Mouse (Mus musculus): ENCODE data around the gene Cyp26b1. TPM values are rescaled to one million over a fixed set of nuclear protein-coding genes. Genes with fewer than 3 reads are reported as not detected.

The Cyp26b1 gene
- polyA plus RNA-seq, 2 experiments, result 0.07 TPM; not detected in 1

- Histone ChIP-seq H3K4me3 (ENCODE audit: insufficient read depth in 1 of 2, low read depth in 2 of 2, low read length in 2 of 2) (no peak overlapping the region), H3K4me2 (ENCODE audit: low read depth) (no peak overlapping the region), H3K4me1 (replicated peaks; ENCODE audit: control insufficient read depth in 2 of 2, insufficient read depth in 2 of 2, low read length in 1 of 2) (0 out of 4 replicates have a peak, but pooled peaks cover 0 to 2% of the 10 kb centered on the region in 2 experiments), H3K27me3 (ENCODE audit: control insufficient read depth, insufficient read depth, low read length) (peaks cover 6% of the 10 kb centered on the region), H3K27ac (no peak overlapping the region), H3K36me3 (replicated peaks; ENCODE audit: control insufficient read depth, insufficient read depth, low read depth) (no peaks in the 10 kb centered on the region), H3K9ac (replicated peaks) (no peak overlapping the region), H3K9me3 (ENCODE audit: control insufficient read depth, low read length) (no peaks in the 10 kb centered on the region)
- TF ChIP-seq EP300 (IDR thresholded peaks at IDR 0.05; ENCODE audit: low read depth) (no peak), CTCF (IDR thresholded peaks at IDR 0.05; ENCODE audit: low read depth) (no peak)
- 67% methylated on average over 3 of the region's 3 CpGs for WGBS (ENCODE audit: insufficient replicate concordance)
- ATAC-seq (ENCODE audit: insufficient read depth) (no peak), DNase-seq (ENCODE audit: low read depth in 3 of 3, low spot score in 3 of 3) (no peak)
Measured at GRCm38 (mm10) chr6:84594626-84595025, 918 bp upstream of the Cyp26b1 start.

DNA sequence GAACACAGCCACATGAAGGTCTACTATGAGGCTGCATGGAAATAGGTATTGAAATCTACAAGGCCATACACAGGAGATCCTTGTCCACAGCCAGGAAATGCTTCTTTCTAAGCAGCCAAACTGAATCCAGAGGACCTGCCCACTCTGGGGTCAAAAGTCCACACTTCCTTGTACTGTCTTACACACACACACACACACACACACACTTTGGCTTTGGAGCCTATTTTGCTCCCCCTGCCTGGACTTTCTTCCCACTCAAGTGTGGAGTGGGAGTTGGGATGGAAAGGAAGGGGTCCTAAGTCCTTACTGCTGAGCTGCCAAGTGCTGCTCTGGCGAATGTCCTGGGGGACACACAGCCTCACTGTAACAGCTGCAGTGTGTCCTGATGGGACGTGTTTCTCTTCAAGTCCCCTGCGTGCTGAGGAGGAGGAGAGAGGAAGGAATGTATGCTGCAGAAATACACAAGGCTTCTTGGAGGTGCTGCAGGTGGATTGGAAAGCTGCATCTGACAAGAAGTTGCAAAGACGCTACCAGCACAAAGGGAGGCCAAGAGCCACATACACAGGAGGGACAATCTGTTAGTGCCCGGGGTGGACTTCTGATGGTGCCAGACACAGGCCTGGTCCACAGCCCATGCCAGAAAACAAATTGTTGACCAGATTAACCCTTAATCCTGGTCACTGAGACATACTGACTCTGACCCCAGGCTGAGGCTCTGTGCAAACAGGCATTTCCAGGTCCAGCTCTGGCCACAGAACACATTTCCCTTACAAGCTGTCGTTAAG is 2.6 kb downstream of the Cyp26b1 start:
- WGBS (ENCODE audit: insufficient replicate concordance), result 47% methylated on average over 6 of the region's 6 CpGs

DNA sequence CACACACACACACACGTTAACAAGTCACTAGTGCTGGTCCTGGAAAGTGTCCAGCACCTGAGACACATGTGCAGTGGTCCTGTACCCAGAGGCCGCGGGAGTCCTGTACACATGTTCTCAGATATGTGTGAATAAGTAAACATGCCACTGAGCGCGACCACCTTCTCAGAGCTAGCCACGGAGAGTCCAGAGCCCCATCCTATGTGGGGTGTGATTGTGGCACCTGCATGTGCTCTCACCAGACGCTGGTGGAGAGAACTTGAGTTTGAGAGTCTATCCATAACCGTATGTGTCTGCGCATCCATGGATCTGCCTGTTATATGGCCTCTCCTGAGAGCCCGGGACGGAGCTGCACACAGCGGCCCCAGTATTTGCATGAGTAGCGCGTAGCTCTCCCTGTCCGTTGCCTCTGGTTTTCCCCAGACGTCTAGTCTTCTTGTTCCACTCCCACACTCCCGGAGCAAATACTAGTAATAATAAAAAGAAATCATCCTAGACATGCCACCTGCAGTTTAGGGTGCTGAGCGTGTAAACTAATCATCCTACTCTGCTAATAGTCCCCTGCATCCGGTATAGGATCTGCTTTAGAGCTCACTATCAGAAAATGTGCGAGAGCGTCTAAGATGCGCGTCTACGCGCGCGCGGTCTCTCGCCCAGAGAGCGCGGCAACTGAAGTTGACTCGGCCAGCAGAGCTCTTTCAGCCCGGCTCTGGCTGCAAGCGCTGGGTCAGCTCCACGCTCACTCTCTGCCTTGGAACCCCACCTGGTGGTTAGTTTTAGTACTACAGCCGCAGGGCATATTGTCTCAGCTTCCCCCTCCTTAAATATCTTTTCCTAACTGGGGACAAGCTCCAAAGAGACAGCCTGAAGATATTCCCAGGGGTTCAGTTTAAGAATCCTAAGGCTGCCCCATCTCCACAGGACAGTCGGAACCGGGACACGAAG is 3.7 kb downstream of the Cyp26b1 start:
- no peak overlapping the region for H3K27ac ChIP-seq
- 0 out of 4 replicates have a peak, but pooled peaks cover 0 to 2% of the 10 kb centered on the region in 2 experiments for H3K4me1 ChIP-seq (replicated peaks; ENCODE audit: control insufficient read depth in 2 of 2, insufficient read depth in 2 of 2, low read length in 1 of 2)
- peaks cover 52% of the 10 kb centered on the region for H3K27me3 ChIP-seq (ENCODE audit: control insufficient read depth, insufficient read depth, low read length)
- WGBS (ENCODE audit: insufficient replicate concordance), result 6% methylated on average over 39 of the region's 39 CpGs
- TF ChIP-seq CTCF (IDR thresholded peaks at IDR 0.05; ENCODE audit: low read depth) (peak; percentile 84), EP300 (IDR thresholded peaks at IDR 0.05; ENCODE audit: low read depth) (no peak)
- DNase-seq (ENCODE audit: low read depth in 3 of 3, low spot score in 3 of 3), result peak; percentile 20 to 32 (median 28)
- H3K36me3 ChIP-seq (replicated peaks; ENCODE audit: control insufficient read depth, insufficient read depth, low read depth), result no peaks in the 10 kb centered on the region
- H3K4me2 ChIP-seq (ENCODE audit: low read depth), result no peak overlapping the region
- H3K9me3 ChIP-seq (ENCODE audit: control insufficient read depth, low read length), result no peaks in the 10 kb centered on the region
- no peak overlapping the region for H3K4me3 ChIP-seq (ENCODE audit: insufficient read depth in 1 of 2, low read depth in 2 of 2, low read length in 2 of 2)
- no peak overlapping the region for H3K9ac ChIP-seq (replicated peaks)
- ATAC-seq (ENCODE audit: insufficient read depth), result no peak

More for the DNA sequence above, 2.6 kb downstream of the Cyp26b1 start:
- ATAC-seq (ENCODE audit: insufficient read depth) (no peak), DNase-seq (ENCODE audit: low read depth in 3 of 3, low spot score in 3 of 3) (no peak)
- Histone ChIP-seq H3K9me3 (ENCODE audit: control insufficient read depth, low read length) (no peaks in the 10 kb centered on the region), H3K36me3 (replicated peaks; ENCODE audit: control insufficient read depth, insufficient read depth, low read depth) (no peaks in the 10 kb centered on the region), H3K4me2 (ENCODE audit: low read depth) (no peak overlapping the region), H3K9ac (replicated peaks) (no peak overlapping the region), H3K27ac (no peak overlapping the region), H3K27me3 (ENCODE audit: control insufficient read depth, insufficient read depth, low read length) (peaks cover 40% of the 10 kb centered on the region), H3K4me1 (replicated peaks; ENCODE audit: control insufficient read depth in 2 of 2, insufficient read depth in 2 of 2, low read length in 1 of 2) (0 out of 4 replicates have a peak, but pooled peaks cover 0 to 2% of the 10 kb centered on the region in 2 experiments), H3K4me3 (ENCODE audit: insufficient read depth in 1 of 2, low read depth in 2 of 2, low read length in 2 of 2) (no peak overlapping the region)
- TF ChIP-seq CTCF (IDR thresholded peaks at IDR 0.05; ENCODE audit: low read depth) (no peak), EP300 (IDR thresholded peaks at IDR 0.05; ENCODE audit: low read depth) (no peak)

GRCm38 (mm10) chr6:84588895-84589652 is 4.6 kb downstream of the Cyp26b1 start:
- H3K27ac ChIP-seq, result no peak overlapping the region
- H3K4me2 ChIP-seq (ENCODE audit: low read depth), result peak overlapping the region; percentile 57
- no peak overlapping the region for H3K9ac ChIP-seq (replicated peaks)
- no peaks in the 10 kb centered on the region for H3K9me3 ChIP-seq (ENCODE audit: control insufficient read depth, low read length)
- no peaks in the 10 kb centered on the region for H3K36me3 ChIP-seq (replicated peaks; ENCODE audit: control insufficient read depth, insufficient read depth, low read depth)
- DNase-seq (ENCODE audit: low read depth in 3 of 3, low spot score in 3 of 3), result no peak
- 0 out of 4 replicates have a peak, but pooled peaks cover 0 to 4% of the 10 kb centered on the region in 2 experiments for H3K4me1 ChIP-seq (replicated peaks; ENCODE audit: control insufficient read depth in 2 of 2, insufficient read depth in 2 of 2, low read length in 1 of 2)
- no peak for ATAC-seq (ENCODE audit: insufficient read depth)
- H3K4me3 ChIP-seq (ENCODE audit: insufficient read depth in 1 of 2, low read depth in 2 of 2, low read length in 2 of 2), result peak overlapping the region; percentile 24 to 40; a peak in 3 of 4 replicates
- peaks cover 61% of the 10 kb centered on the region for H3K27me3 ChIP-seq (ENCODE audit: control insufficient read depth, insufficient read depth, low read length)
- 3% methylated on average over 45 of the region's 54 CpGs for WGBS (ENCODE audit: insufficient replicate concordance)
- TF ChIP-seq CTCF (IDR thresholded peaks at IDR 0.05; ENCODE audit: low read depth), result no peak
- no peak for TF ChIP-seq EP300 (IDR thresholded peaks at IDR 0.05; ENCODE audit: low read depth)
